In the genomic region with DNA sequence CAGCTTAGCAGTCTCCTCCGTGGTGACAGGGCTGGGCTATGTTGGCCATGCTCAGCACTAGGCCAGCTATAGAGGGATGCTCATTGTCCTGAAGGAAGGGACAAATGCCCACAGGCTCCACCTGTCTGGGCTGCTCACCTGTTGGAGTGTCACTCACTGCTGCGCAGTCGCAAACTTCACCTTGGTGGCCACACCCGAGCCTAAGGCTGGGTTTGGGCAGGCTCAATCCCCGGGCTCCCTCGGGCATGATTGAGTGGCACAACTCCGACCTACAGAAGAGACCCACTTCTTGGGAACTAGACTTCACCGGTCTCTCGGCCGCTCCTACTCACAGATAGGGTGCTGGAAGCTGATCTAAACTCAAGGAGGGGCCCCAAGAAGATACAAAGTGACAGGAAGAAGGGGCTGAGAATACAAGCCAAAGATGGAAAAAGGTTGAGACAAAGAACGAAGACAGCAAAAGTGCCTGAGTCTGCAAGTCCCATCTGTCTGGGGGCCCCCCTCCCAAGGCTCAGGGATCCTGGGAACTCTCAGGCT, we compare ENCODE assay signal across 8 mouse cellular contexts. TPM values are rescaled to one million over a fixed set of nuclear protein-coding genes. Genes with fewer than 3 reads are reported as not detected.
DNase-seq lines count a peak whose midpoint lies in the region; ATAC-seq lines count a peak whose summit lies in the region.

No protein-coding gene starts in this region.

- H3K4me1 ChIP-seq in heart, embryonic 12.5 days (replicated peaks), result peaks cover 37% of the 10 kb centered on the region
- peaks cover 15% of the 10 kb centered on the region for H3K4me1 ChIP-seq in embryonic facial prominence, embryonic 14.5 days (ENCODE audit: control insufficient read depth, insufficient read depth, low read length)
- peaks cover 55% of the 10 kb centered on the region for H3K4me1 ChIP-seq in kidney, embryonic 15.5 days

- peak overlapping the region; percentile 81 for H3K4me3 ChIP-seq in heart, embryonic 12.5 days
- H3K4me3 ChIP-seq in embryonic facial prominence, embryonic 14.5 days (ENCODE audit: low read depth, low read length), result peak overlapping the region; percentile 76
- H3K4me3 ChIP-seq in kidney, embryonic 15.5 days (replicated peaks), result peak overlapping the region; percentile 88

- peak overlapping the region; percentile 91 for H3K27ac ChIP-seq in heart, embryonic 12.5 days (ENCODE audit: poor library complexity, severe bottlenecking)
- peak overlapping the region; percentile 98 for H3K27ac ChIP-seq in embryonic facial prominence, embryonic 14.5 days (replicated peaks; ENCODE audit: low read depth, low read length)
- H3K27ac ChIP-seq in kidney, embryonic 15.5 days, result peak overlapping the region; percentile 97

- H3K36me3 ChIP-seq in heart, embryonic 12.5 days, result peaks cover 43% of the 10 kb centered on the region
- H3K36me3 ChIP-seq in embryonic facial prominence, embryonic 14.5 days (ENCODE audit: control insufficient read depth, insufficient read depth, low read length), result peaks cover 44% of the 10 kb centered on the region
- peaks cover 43% of the 10 kb centered on the region for H3K36me3 ChIP-seq in kidney, embryonic 15.5 days

- no peak for ATAC-seq in heart, embryonic 12.5 days (ENCODE audit: insufficient number of reproducible peaks, low FRiP score)
- no peak for ATAC-seq in embryonic facial prominence, embryonic 14.5 days (ENCODE audit: low read depth)
- no peak for ATAC-seq in kidney, embryonic 15.5 days (replicated peaks; ENCODE audit: low FRiP score)

- H3K4me2 ChIP-seq in heart, embryonic 12.5 days, result peak overlapping the region; percentile 93
- peak overlapping the region; percentile 94 for H3K4me2 ChIP-seq in embryonic facial prominence, embryonic 14.5 days (ENCODE audit: low read depth, low read length)
- H3K4me2 ChIP-seq in kidney, embryonic 15.5 days, result peak overlapping the region; percentile 73

- no peaks in the 10 kb centered on the region for H3K9me3 ChIP-seq in heart, embryonic 12.5 days (replicated peaks)
- no peaks in the 10 kb centered on the region for H3K9me3 ChIP-seq in embryonic facial prominence, embryonic 14.5 days (ENCODE audit: control insufficient read depth, low read length)
- no peaks in the 10 kb centered on the region for H3K9me3 ChIP-seq in kidney, embryonic 15.5 days (replicated peaks)

- H3K27me3 ChIP-seq in heart, embryonic 12.5 days (replicated peaks), result no peaks in the 10 kb centered on the region
- no peaks in the 10 kb centered on the region for H3K27me3 ChIP-seq in embryonic facial prominence, embryonic 14.5 days (replicated peaks; ENCODE audit: control insufficient read depth, insufficient read depth, low read length)
- H3K27me3 ChIP-seq in kidney, embryonic 15.5 days, result no peaks in the 10 kb centered on the region

- DNase-seq in heart, postnatal 14 days, result no peak
- peak; percentile 36 for DNase-seq in embryonic facial prominence, embryonic 14.5 days (ENCODE audit: low spot score)
- DNase-seq in lung, postnatal 4 days, result peak; percentile 62 to 71
- DNase-seq in left cerebral cortex, adult 18-20 months (ENCODE audit: low spot score in 2 of 2), result no peak
- DNase-seq in embryo, embryonic 11 days, result no peak
- DNase-seq in left cerebral cortex, adult 8-10 months (ENCODE audit: low spot score in 2 of 2), result no peak

- intact Hi-C loops in heart, postnatal 14 days (cut with DNase I), result no loop called here

- peak overlapping the region; percentile 97 for H3K9ac ChIP-seq in heart, embryonic 12.5 days
- peak overlapping the region; percentile 85 for H3K9ac ChIP-seq in embryonic facial prominence, embryonic 14.5 days (ENCODE audit: low read depth, low read length)
- peak overlapping the region; percentile 98 for H3K9ac ChIP-seq in kidney, embryonic 15.5 days

- 6% methylated on average over 11 of the region's 11 CpGs for WGBS in heart, embryonic 12.5 days
- 3% methylated on average over 11 of the region's 11 CpGs for WGBS in embryonic facial prominence, embryonic 14.5 days
- 4% methylated on average over 11 of the region's 11 CpGs for WGBS in kidney, embryonic 15.5 days

RNA-seq across cellular contexts. Expression of a gene that starts 1.4 kb away (rescaled TPM):
- polyA plus RNA-seq in heart, embryonic 12.5 days (2016; fragmentation: Nextera tagmentation; extraction: Ambion mirVana), result 58.0 and 65.3 TPM in 2 replicates
- total RNA-seq in heart, postnatal 14 days (2021), result 10 to 100 TPM; 32.1 to 32.5 TPM
- 41.1 and 51.3 TPM in 2 replicates for polyA plus RNA-seq in embryonic facial prominence, embryonic 14.5 days (2014; fragmentation: Nextera tagmentation; extraction: Ambion mirVana)
- polyA plus RNA-seq in kidney, embryonic 15.5 days (2015; fragmentation: Nextera tagmentation; extraction: Ambion mirVana), result 69.9 and 84.6 TPM in 2 replicates
- total RNA-seq in left cerebral cortex, adult 18-20 months (2021), result 1 to 10 TPM; 4.8 to 5.2 TPM
- total RNA-seq in left cerebral cortex, adult 8-10 months (2022), result 1 to 10 TPM; 6.2 to 8.4 (median 8.0) TPM

RNA-seq across cellular contexts. Expression of a gene that starts 9.0 kb away (rescaled TPM):
- 15.9 and 16.5 TPM in 2 replicates for polyA plus RNA-seq in heart, embryonic 12.5 days (2016; fragmentation: Nextera tagmentation; extraction: Ambion mirVana)
- total RNA-seq in heart, postnatal 14 days (2021), result 10 to 100 TPM; 25.7 to 27.6 TPM
- polyA plus RNA-seq in embryonic facial prominence, embryonic 14.5 days (2014; fragmentation: Nextera tagmentation; extraction: Ambion mirVana), result 13.5 and 14.4 TPM in 2 replicates
- 16.2 TPM in 2 replicates for polyA plus RNA-seq in kidney, embryonic 15.5 days (2015; fragmentation: Nextera tagmentation; extraction: Ambion mirVana)
- total RNA-seq in left cerebral cortex, adult 18-20 months (2021), result 1 to 10 TPM; 1.4 to 2.3 TPM
- total RNA-seq in left cerebral cortex, adult 8-10 months (2022), result 1 to 10 TPM; 2.1 to 6.1 (median 3.6) TPM

RNA-seq across cellular contexts. Expression of a gene that starts 20.6 kb away (rescaled TPM):
- 629 and 630 TPM in 2 replicates for polyA plus RNA-seq in heart, embryonic 12.5 days (2016; fragmentation: Nextera tagmentation; extraction: Ambion mirVana)
- 100 to 1,000 TPM; 540 to 612 TPM for total RNA-seq in heart, postnatal 14 days (2021)
- polyA plus RNA-seq in embryonic facial prominence, embryonic 14.5 days (2014; fragmentation: Nextera tagmentation; extraction: Ambion mirVana), result 1,196 and 1,252 TPM in 2 replicates
- polyA plus RNA-seq in kidney, embryonic 15.5 days (2015; fragmentation: Nextera tagmentation; extraction: Ambion mirVana), result 995 and 1,159 TPM in 2 replicates
- total RNA-seq in left cerebral cortex, adult 18-20 months (2021), result 100 to 1,000 TPM; 462 to 497 TPM
- 100 to 1,000 TPM; 521 to 591 (median 572) TPM for total RNA-seq in left cerebral cortex, adult 8-10 months (2022)

RNA-seq across cellular contexts. Expression of a gene that starts 21.5 kb away (rescaled TPM):
- polyA plus RNA-seq in heart, embryonic 12.5 days (2016; fragmentation: Nextera tagmentation; extraction: Ambion mirVana), result 45.4 and 46.5 TPM in 2 replicates
- 10 to 100 TPM; 18.4 to 19.9 TPM for total RNA-seq in heart, postnatal 14 days (2021)
- 44.1 and 48.2 TPM in 2 replicates for polyA plus RNA-seq in embryonic facial prominence, embryonic 14.5 days (2014; fragmentation: Nextera tagmentation; extraction: Ambion mirVana)
- polyA plus RNA-seq in kidney, embryonic 15.5 days (2015; fragmentation: Nextera tagmentation; extraction: Ambion mirVana), result 52.6 and 57.7 TPM in 2 replicates
- total RNA-seq in left cerebral cortex, adult 18-20 months (2021), result 10 to 100 TPM; 20.3 to 22.0 TPM
- total RNA-seq in left cerebral cortex, adult 8-10 months (2022), result 10 to 100 TPM; 13.2 to 17.4 (median 16.3) TPM

RNA-seq across cellular contexts. Expression of a gene that starts 21.7 kb away (rescaled TPM):
- polyA plus RNA-seq in heart, embryonic 12.5 days (2016; fragmentation: Nextera tagmentation; extraction: Ambion mirVana), result 68.5 and 70.4 TPM in 2 replicates
- 10 to 100 TPM; 46.2 to 47.7 TPM for total RNA-seq in heart, postnatal 14 days (2021)
- polyA plus RNA-seq in embryonic facial prominence, embryonic 14.5 days (2014; fragmentation: Nextera tagmentation; extraction: Ambion mirVana), result 52.1 and 54.1 TPM in 2 replicates
- 86.8 and 100 TPM in 2 replicates for polyA plus RNA-seq in kidney, embryonic 15.5 days (2015; fragmentation: Nextera tagmentation; extraction: Ambion mirVana)
- total RNA-seq in left cerebral cortex, adult 18-20 months (2021), result 10 to 100 TPM; 54.8 to 59.0 TPM
- total RNA-seq in left cerebral cortex, adult 8-10 months (2022), result 10 to 100 TPM; 51.1 to 77.7 (median 63.9) TPM

Comparison
In these comparisons a context has a peak if more than half of its experiments do, and no peak if none do; other contexts are left out.
1. DNase-seq: peak in embryonic facial prominence, embryonic 14.5 days (single experiment) and lung, postnatal 4 days (2 of 2); none in heart, postnatal 14 days (0 of 2), left cerebral cortex, adult 18-20 months (0 of 2), embryo, embryonic 11 days (single experiment) and left cerebral cortex, adult 8-10 months (0 of 2).
2. Peak in every context shown above with its lines, with median percentiles within 50 percentile points of each other: H3K27ac ChIP-seq, H3K4me2 ChIP-seq, H3K4me3 ChIP-seq and H3K9ac ChIP-seq.